Mouse (Mus musculus) kidney, embryonic 16.5 days (tissue): ENCODE results near the gene Dpep2nb. TPM values are rescaled to one million over a fixed set of nuclear protein-coding genes. Genes with fewer than 3 reads are reported as not detected.
A peak's percentile ranks its signal among the peaks of the same experiment; 100 is the strongest.
"Not testable (repeated sequence)": the region's sequence is repeated elsewhere in the genome, so short reads cannot be mapped to it uniquely, and the experiment has no call there.

Experiments
- ATAC-seq: fragments of 200-750 bp; cut with Nextera tagmentation; 2 replicates; pipeline ENCODE4 v1.8.0; 2017; ENCODE audit warnings: moderate TSS enrichment; ENCODE audit not compliant: low FRiP score, low TSS enrichment
- H3K27ac ChIP-seq: fragments of 300-500 bp; sonication (generic); 2 replicates; pipeline ENCODE4 v1.5.1; 2014; ENCODE audit warnings: low read length
- H3K27me3 ChIP-seq: fragments of 300-500 bp; sonication (generic); 2 replicates; pipeline ENCODE4 v1.6.1; 2014; ENCODE audit warnings: low read length, control low read depth, mixed read lengths; ENCODE audit not compliant: insufficient read depth
- H3K36me3 ChIP-seq: fragments of 300-500 bp; sonication (generic); 2 replicates; pipeline ENCODE4 v1.6.1; 2014; ENCODE audit warnings: low read length, control low read depth, mixed read lengths; ENCODE audit not compliant: insufficient read depth
- H3K4me1 ChIP-seq: fragments of 300-500 bp; sonication (generic); 2 replicates; pipeline ENCODE4 v1.6.1; 2014; ENCODE audit warnings: low read length, control low read depth, mixed read lengths; ENCODE audit not compliant: insufficient read depth
- H3K4me2 ChIP-seq: fragments of 300-500 bp; sonication (generic); replicated peaks from 2 replicates; pipeline ENCODE4 v1.6.1; 2014; ENCODE audit warnings: low read depth, low read length
- H3K4me3 ChIP-seq: fragments of 300-500 bp; sonication (generic); 2 replicates; pipeline ENCODE4 v1.5.1; 2014; ENCODE audit warnings: mild to moderate bottlenecking, low read length
- H3K9ac ChIP-seq: fragments of 300-500 bp; sonication (generic); replicated peaks from 2 replicates; pipeline ENCODE4 v1.6.1; 2014; ENCODE audit warnings: low read length
- H3K9me3 ChIP-seq: fragments of 300-500 bp; sonication (generic); 2 replicates; pipeline ENCODE4 v1.6.1; 2016; ENCODE audit warnings: low read length, control low read depth
- WGBS: fragments of 180-500 bp; shearing (Covaris S2); extraction: QIAGEN DNeasy Blood & Tissue Kit; methylation state at CpG from one replicate; pipeline ENCODE4 v1.1.7; 2014; 5-methylcytosine and 5-hydroxymethylcytosine counted together
- polyA plus RNA-seq: library from polyadenylated mRNA; unstranded; fragments of >200 nt; fragmentation: Nextera tagmentation; extraction: Ambion mirVana; gene quantifications from 2 replicates; pipeline ENCODE4 v1.2.1, GENCODE M21; 2015

The Dpep2nb gene
- polyA plus RNA-seq, 1 experiment from 2014 or later: not detected

GRCm38 (mm10) chr8:105991546-105991945, 14.2 kb downstream of the Dpep2nb start:
- no peak overlapping the region for H3K4me2 ChIP-seq
- H3K27me3 ChIP-seq: no peaks in the 10 kb centered on the region
- no peak for ATAC-seq
- 0 out of 2 replicates have a peak, but pooled peaks cover 2% of the 10 kb centered on the region for H3K4me1 ChIP-seq
- no peak overlapping the region for H3K4me3 ChIP-seq
- no peak overlapping the region for H3K27ac ChIP-seq
- no peaks in the 10 kb centered on the region for H3K9me3 ChIP-seq
- H3K36me3 ChIP-seq: no peaks in the 10 kb centered on the region
- WGBS: 97% methylated on average over 2 of the region's 2 CpGs
- H3K9ac ChIP-seq: no peak overlapping the region

- H3K4me1 ChIP-seq: 0 out of 2 replicates have a peak, but pooled peaks cover 2% of the 10 kb centered on the region
- H3K4me3 ChIP-seq: no peak within 1 kb of the TSS
- 12% methylated on average over 15 of the region's 15 CpGs for WGBS
- H3K4me2 ChIP-seq: peak within 1 kb of the TSS; percentile 29
- H3K27me3 ChIP-seq: no peaks in the 10 kb centered on the region
- H3K36me3 ChIP-seq: no peaks in the 10 kb centered on the region
- H3K9ac ChIP-seq: no peak within 1 kb of the TSS
- no peaks in the 10 kb centered on the region for H3K9me3 ChIP-seq
- no peak within 1 kb of the TSS for H3K27ac ChIP-seq
- peak; percentile 78 for ATAC-seq
These were observed 14.9 kb downstream of the Dpep2nb start, which contains the start of gene Dus2 for GRCm38 (mm10) chr8:105990856-105991387. Dus2 (plus strand) TSS chr8:105991337.

GRCm38 (mm10) chr8:105988546-105988945, 17.2 kb downstream of the Dpep2nb start:
- H3K27ac ChIP-seq: no peak overlapping the region
- H3K9ac ChIP-seq: no peak overlapping the region
- no peak overlapping the region for H3K4me3 ChIP-seq
- no peak for ATAC-seq
- H3K4me1 ChIP-seq: 0 out of 2 replicates have a peak, but pooled peaks cover 2% of the 10 kb centered on the region
- no peaks in the 10 kb centered on the region for H3K27me3 ChIP-seq
- H3K36me3 ChIP-seq: no peaks in the 10 kb centered on the region
- no peaks in the 10 kb centered on the region for H3K9me3 ChIP-seq
- 85% methylated on average over 11 of the region's 11 CpGs for WGBS
- H3K4me2 ChIP-seq: no peak overlapping the region

GRCm38 (mm10) chr8:105983406-105983805, 22.4 kb downstream of the Dpep2nb start:
- not testable (repeated sequence) for H3K4me2 ChIP-seq, H3K9me3 ChIP-seq, H3K4me3 ChIP-seq, H3K27me3 ChIP-seq, ATAC-seq, H3K27ac ChIP-seq, H3K36me3 ChIP-seq, H3K9ac ChIP-seq, H3K4me1 ChIP-seq
- WGBS: 83% methylated on average over 11 of the region's 11 CpGs

GRCm38 (mm10) chr8:105981146-105981545, 24.6 kb downstream of the Dpep2nb start:
- no peaks in the 10 kb centered on the region for H3K27me3 ChIP-seq
- ATAC-seq: no peak
- 93% methylated on average over 1 of the region's 1 CpGs for WGBS
- H3K9ac ChIP-seq: no peak overlapping the region
- H3K36me3 ChIP-seq: no peaks in the 10 kb centered on the region
- no peak overlapping the region for H3K4me3 ChIP-seq
- H3K4me1 ChIP-seq: no peaks in the 10 kb centered on the region
- H3K27ac ChIP-seq: no peak overlapping the region
- no peaks in the 10 kb centered on the region for H3K9me3 ChIP-seq
- no peak overlapping the region for H3K4me2 ChIP-seq

- Histone ChIP-seq H3K4me3 (no peak within 1 kb of the TSS), H3K9me3 (no peaks in the 10 kb centered on the region), H3K4me2 (no peak within 1 kb of the TSS), H3K27me3 (no peaks in the 10 kb centered on the region), H3K4me1 (no peaks in the 10 kb centered on the region), H3K36me3 (no peaks in the 10 kb centered on the region), H3K9ac (no peak within 1 kb of the TSS), H3K27ac (no peak within 1 kb of the TSS)
- ATAC-seq: no peak
- whole genome bisulfite sequencing: 93% methylated on average over 15 of the region's 15 CpGs
These were observed 26.4 kb downstream of the Dpep2nb start, which contains the start of gene Dpep3 for GRCm38 (mm10) chr8:105979325-105979724. Dpep3 (minus strand) TSS chr8:105979429.

- H3K27me3 ChIP-seq: no peaks in the 10 kb centered on the region
- H3K9me3 ChIP-seq: no peaks in the 10 kb centered on the region
- no peak overlapping the region for H3K9ac ChIP-seq
- no peaks in the 10 kb centered on the region for H3K4me1 ChIP-seq
- H3K27ac ChIP-seq: no peak overlapping the region
- H3K36me3 ChIP-seq: no peaks in the 10 kb centered on the region
- 63% methylated on average over 7 of the region's 7 CpGs for WGBS
- no peak overlapping the region for H3K4me3 ChIP-seq
- no peak for ATAC-seq
- no peak overlapping the region for H3K4me2 ChIP-seq
These were observed 30.4 kb downstream of the Dpep2nb start for GRCm38 (mm10) chr8:105975363-105975762.

GRCm38 (mm10) chr8:105971019-105971720, 34.6 kb downstream of the Dpep2nb start:
- Histone ChIP-seq H3K4me2 (no peak overlapping the region), H3K27ac (no peak overlapping the region), H3K4me1 (peaks cover 10% of the 10 kb centered on the region), H3K36me3 (no peaks in the 10 kb centered on the region), H3K27me3 (no peaks in the 10 kb centered on the region), H3K9me3 (no peaks in the 10 kb centered on the region), H3K4me3 (no peak overlapping the region), H3K9ac (no peak overlapping the region)
- WGBS: 72% methylated on average over 8 of the region's 8 CpGs
- ATAC-seq: no peak

GRCm38 (mm10) chr8:105969367-105969766, 36.4 kb downstream of the Dpep2nb start:
- Histone ChIP-seq H3K27me3 (no peaks in the 10 kb centered on the region), H3K4me1 (peaks cover 22% of the 10 kb centered on the region), H3K9ac (no peak overlapping the region), H3K36me3 (no peaks in the 10 kb centered on the region), H3K27ac (no peak overlapping the region), H3K4me2 (no peak overlapping the region), H3K4me3 (no peak overlapping the region), H3K9me3 (no peaks in the 10 kb centered on the region)
- ATAC-seq: no peak
- 82% methylated on average over 1 of the region's 1 CpGs for WGBS

GRCm38 (mm10) chr8:105966692-105967311, 39.0 kb downstream of the Dpep2nb start:
- Histone ChIP-seq H3K4me2 (peak overlapping the region; percentile 70), H3K9ac (peak overlapping the region; percentile 86; the same call in 1 of the 2 replicates), H3K36me3 (no peaks in the 10 kb centered on the region), H3K4me3 (peak overlapping the region; percentile 77), H3K9me3 (no peaks in the 10 kb centered on the region), H3K27me3 (no peaks in the 10 kb centered on the region), H3K27ac (peak overlapping the region; percentile 60; the same call in 1 of the 2 replicates), H3K4me1 (peaks cover 32% of the 10 kb centered on the region)
- ATAC-seq: peak; percentile 44
- WGBS: 6% methylated on average over 19 of the region's 19 CpGs
